Mouse (Mus musculus): ENCODE results near the gene Rspry1. TPM values are rescaled to one million over a fixed set of nuclear protein-coding genes. Genes with fewer than 3 reads are reported as not detected.

Rspry1 gene
- polyA plus RNA-seq, 1 experiment, result 0.41 TPM

DNA sequence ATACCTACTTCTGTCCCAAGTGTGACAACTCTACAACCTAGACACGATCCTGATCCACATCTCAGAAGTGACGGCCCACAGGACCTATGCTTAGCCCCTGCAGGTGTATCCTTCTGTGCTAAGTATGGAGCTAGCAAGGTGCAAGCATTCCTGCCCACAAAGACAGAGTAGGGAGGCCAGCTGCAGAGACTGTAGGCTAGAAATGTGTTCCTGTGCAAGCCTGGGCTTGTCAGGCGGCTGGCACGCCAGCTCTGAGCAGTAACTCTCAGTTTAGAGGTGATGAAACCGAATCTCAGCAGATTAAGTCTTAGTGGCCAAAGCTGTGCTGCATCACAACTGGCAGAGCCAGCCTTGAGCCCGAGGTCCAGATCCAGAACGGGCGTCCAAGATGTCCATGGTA lies 33.6 kb upstream of the Rspry1 start:
- Histone ChIP-seq H3K36me3 (ENCODE audit: control insufficient read depth) (peaks cover 1% of the 10 kb centered on the region; the same call in 1 of the 2 replicates), H3K4me3 (replicated peaks) (no peak overlapping the region), H3K27me3 (ENCODE audit: control insufficient read depth) (no peaks in the 10 kb centered on the region), H3K9me3 (ENCODE audit: control insufficient read depth, low read length) (no peaks in the 10 kb centered on the region), H3K4me1 (ENCODE audit: control insufficient read depth) (no peaks in the 10 kb centered on the region)
- no peak for TF ChIP-seq TAL1 (IDR thresholded peaks at IDR 0.05; ENCODE audit: low read length)
- no peak for TF ChIP-seq GATA1 (IDR thresholded peaks at IDR 0.05; ENCODE audit: low read length)

DNA sequence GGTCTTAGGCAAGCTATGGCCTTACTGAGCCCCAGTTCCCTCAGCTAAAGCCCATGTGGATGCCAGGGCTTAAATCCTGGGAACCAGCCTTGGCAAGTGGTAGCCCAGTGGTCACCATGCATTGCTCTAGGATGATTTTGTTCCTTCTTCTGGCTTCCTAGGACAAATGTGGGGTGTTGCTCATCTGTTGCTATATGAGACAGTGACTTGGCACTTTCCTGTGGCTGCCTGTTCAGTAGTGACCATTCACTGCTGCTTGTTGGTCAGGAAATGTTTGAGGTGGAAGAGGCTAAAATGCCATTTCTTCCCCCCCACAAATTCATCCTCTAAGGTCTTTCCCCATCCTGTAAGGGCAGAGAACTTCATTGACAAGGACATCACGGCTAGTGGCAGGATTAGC lies 32.3 kb upstream of the Rspry1 start:
- Histone ChIP-seq H3K27me3 (ENCODE audit: control insufficient read depth) (no peaks in the 10 kb centered on the region), H3K4me3 (replicated peaks) (no peak overlapping the region), H3K4me1 (ENCODE audit: control insufficient read depth) (no peaks in the 10 kb centered on the region), H3K9me3 (ENCODE audit: control insufficient read depth, low read length) (no peaks in the 10 kb centered on the region), H3K36me3 (ENCODE audit: control insufficient read depth) (peaks cover 13% of the 10 kb centered on the region)
- TF ChIP-seq GATA1 (IDR thresholded peaks at IDR 0.05; ENCODE audit: low read length), result no peak
- no peak for TF ChIP-seq TAL1 (IDR thresholded peaks at IDR 0.05; ENCODE audit: low read length)

DNA sequence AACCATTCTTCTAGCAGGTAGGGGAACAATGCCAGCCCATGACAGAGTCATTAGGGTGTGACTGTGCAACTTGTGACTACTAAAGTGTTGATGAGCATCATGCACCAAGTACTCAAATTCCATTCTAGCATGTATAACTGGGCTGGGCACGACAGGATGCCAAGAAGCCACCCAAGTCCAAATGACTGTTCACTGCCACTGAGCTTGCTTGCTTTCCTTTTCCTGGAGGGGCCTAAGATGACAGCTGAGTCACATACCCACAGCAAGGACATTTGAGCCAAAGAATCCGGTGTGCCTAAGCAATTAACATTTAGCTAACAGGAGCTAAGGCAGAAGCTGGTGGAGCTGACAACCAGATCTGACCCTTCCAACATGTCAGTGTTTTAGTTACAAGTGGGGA lies 29.8 kb upstream of the Rspry1 start:
- no peaks in the 10 kb centered on the region for H3K4me1 ChIP-seq (ENCODE audit: control insufficient read depth)
- TF ChIP-seq GATA1 (IDR thresholded peaks at IDR 0.05; ENCODE audit: low read length) (no peak), TAL1 (IDR thresholded peaks at IDR 0.05; ENCODE audit: low read length) (no peak)
- no peaks in the 10 kb centered on the region for H3K9me3 ChIP-seq (ENCODE audit: control insufficient read depth, low read length)
- H3K4me3 ChIP-seq (replicated peaks), result no peak overlapping the region
- peaks cover 38% of the 10 kb centered on the region for H3K36me3 ChIP-seq (ENCODE audit: control insufficient read depth)
- H3K27me3 ChIP-seq (ENCODE audit: control insufficient read depth), result no peaks in the 10 kb centered on the region

DNA sequence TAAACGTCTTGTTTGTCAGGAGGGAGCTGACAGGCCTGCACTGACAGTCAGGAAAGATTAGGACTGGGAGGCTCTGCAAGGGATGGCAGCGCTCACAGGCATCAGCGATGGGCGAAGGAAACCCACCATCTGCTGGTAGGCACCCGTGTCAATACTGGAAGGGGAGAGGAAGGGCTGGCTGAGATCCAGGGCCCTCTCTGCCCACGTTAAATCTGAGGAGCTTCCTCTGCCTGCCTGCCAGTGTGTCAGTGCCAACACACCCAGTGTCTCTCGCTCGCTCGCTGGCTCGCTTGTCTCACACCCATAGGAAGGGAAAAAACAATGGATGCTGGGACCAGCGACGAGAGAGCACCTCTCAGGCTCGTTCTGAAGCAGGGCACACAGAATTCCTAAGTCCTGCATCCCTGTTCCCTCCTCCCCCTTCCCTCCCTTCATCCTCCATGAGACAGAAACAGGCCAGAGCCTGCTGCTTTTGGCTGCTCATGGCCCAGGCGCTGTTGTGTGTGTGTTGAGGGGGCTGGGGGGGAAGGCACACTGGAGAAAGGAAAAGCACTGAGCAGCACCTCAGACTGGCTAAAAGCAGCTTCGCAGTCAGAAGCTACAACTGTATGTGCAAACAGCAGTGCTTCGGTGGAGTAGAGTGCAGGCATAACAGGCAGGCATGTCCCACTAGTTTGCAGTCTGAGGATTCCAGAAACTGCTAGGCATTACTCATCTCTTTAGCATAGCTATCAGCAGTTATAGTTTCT lies 27.4 kb upstream of the Rspry1 start:
- TF ChIP-seq GATA1 (IDR thresholded peaks at IDR 0.05; ENCODE audit: low read length) (no peak), TAL1 (IDR thresholded peaks at IDR 0.05; ENCODE audit: low read length) (no peak)
- Histone ChIP-seq H3K36me3 (ENCODE audit: control insufficient read depth) (peaks cover 62% of the 10 kb centered on the region), H3K27me3 (ENCODE audit: control insufficient read depth) (no peaks in the 10 kb centered on the region), H3K4me3 (replicated peaks) (no peak overlapping the region), H3K4me1 (ENCODE audit: control insufficient read depth) (no peaks in the 10 kb centered on the region), H3K9me3 (ENCODE audit: control insufficient read depth, low read length) (no peaks in the 10 kb centered on the region)

DNA sequence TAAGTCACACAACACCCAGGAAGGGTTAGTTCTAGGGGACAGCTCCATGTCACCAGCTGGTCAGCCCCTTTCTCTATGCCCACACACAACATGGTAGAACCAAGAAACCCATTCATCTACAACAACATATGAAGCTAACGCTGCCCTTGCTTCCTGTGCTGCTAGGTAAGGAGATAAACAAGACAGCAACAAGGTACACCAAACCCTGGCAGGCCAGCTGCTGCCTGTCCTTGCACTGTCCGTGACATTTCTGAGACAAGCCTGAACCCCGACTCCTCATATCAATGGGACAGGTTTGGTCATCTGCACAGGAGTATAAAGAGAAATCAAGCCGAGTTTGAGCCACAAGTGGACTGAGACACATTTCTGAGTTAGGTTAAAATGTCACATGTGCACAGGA lies 26.6 kb upstream of the Rspry1 start:
- Histone ChIP-seq H3K9me3 (ENCODE audit: control insufficient read depth, low read length) (no peaks in the 10 kb centered on the region), H3K36me3 (ENCODE audit: control insufficient read depth) (peaks cover 69% of the 10 kb centered on the region)
- no peak for TF ChIP-seq TAL1 (IDR thresholded peaks at IDR 0.05; ENCODE audit: low read length)
- TF ChIP-seq GATA1 (IDR thresholded peaks at IDR 0.05; ENCODE audit: low read length), result no peak

DNA sequence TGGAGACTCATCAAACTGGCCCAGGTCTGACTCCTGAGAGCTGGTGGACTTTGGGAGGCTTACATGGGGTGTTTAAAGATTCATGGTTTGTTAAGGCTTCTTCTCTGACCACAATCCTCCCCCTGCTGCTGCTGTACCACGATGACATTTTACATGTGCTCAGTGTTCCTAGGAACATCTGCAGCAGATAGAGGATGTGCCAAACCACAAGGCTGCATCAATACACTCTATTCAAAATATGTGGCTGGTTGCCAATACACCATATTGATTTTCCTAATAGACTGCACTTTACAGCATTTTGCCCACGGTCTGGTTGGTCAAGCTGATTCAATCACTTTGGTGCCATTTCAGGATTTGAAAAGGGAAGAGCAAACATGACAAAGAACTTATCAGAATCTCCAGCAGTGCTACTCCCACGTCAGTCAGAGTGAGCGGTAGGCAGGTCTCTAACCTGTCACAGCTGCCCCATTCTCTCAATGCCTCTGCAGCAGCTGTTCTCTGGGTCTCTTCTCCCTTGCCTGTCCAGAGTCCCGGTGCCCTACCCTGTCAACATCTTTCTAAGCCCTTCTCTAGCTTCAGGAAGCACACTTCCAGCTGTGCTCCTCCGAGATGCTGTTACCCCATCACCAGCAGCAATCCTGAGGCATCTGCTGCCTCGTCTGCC lies 19.8 kb upstream of the Rspry1 start:
- H3K9me3 ChIP-seq (ENCODE audit: control insufficient read depth, low read length), result no peaks in the 10 kb centered on the region
- TF ChIP-seq TAL1 (IDR thresholded peaks at IDR 0.05; ENCODE audit: low read length) (no peak), GATA1 (IDR thresholded peaks at IDR 0.05; ENCODE audit: low read length) (no peak)
- no peak overlapping the region for H3K4me3 ChIP-seq (replicated peaks)
- no peaks in the 10 kb centered on the region for H3K4me1 ChIP-seq (ENCODE audit: control insufficient read depth)
- no peaks in the 10 kb centered on the region for H3K27me3 ChIP-seq (ENCODE audit: control insufficient read depth)
- peaks cover 97% of the 10 kb centered on the region for H3K36me3 ChIP-seq (ENCODE audit: control insufficient read depth)

More for the DNA sequence above, 26.6 kb upstream of the Rspry1 start:
- no peak overlapping the region for H3K4me3 ChIP-seq (replicated peaks)
- no peaks in the 10 kb centered on the region for H3K27me3 ChIP-seq (ENCODE audit: control insufficient read depth)
- H3K4me1 ChIP-seq (ENCODE audit: control insufficient read depth), result no peaks in the 10 kb centered on the region

DNA sequence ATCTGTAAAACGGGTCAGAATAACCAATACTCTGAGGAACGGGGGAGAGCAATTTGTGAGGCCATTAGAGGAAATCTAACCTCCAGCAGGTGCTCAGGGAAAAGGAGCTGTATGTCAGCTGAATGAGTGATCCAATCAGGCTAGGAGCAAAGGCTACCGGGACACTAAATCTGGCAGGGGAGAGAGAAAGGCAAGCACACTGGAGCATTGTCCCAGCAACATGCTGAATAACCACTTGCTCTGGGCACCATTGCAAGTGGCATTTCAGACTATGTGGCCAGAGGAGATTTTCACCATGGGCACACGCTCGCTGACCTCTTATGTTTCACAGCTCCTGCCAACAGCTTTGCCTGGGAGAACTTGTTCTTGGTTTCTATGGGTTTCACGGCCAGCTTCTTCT lies 19.2 kb upstream of the Rspry1 start:
- H3K4me3 ChIP-seq (replicated peaks), result no peak overlapping the region
- H3K36me3 ChIP-seq (ENCODE audit: control insufficient read depth), result peaks cover 97% of the 10 kb centered on the region
- H3K9me3 ChIP-seq (ENCODE audit: control insufficient read depth, low read length), result no peaks in the 10 kb centered on the region
- H3K27me3 ChIP-seq (ENCODE audit: control insufficient read depth), result no peaks in the 10 kb centered on the region
- no peaks in the 10 kb centered on the region for H3K4me1 ChIP-seq (ENCODE audit: control insufficient read depth)
- TF ChIP-seq TAL1 (IDR thresholded peaks at IDR 0.05; ENCODE audit: low read length) (no peak), GATA1 (IDR thresholded peaks at IDR 0.05; ENCODE audit: low read length) (no peak)

DNA sequence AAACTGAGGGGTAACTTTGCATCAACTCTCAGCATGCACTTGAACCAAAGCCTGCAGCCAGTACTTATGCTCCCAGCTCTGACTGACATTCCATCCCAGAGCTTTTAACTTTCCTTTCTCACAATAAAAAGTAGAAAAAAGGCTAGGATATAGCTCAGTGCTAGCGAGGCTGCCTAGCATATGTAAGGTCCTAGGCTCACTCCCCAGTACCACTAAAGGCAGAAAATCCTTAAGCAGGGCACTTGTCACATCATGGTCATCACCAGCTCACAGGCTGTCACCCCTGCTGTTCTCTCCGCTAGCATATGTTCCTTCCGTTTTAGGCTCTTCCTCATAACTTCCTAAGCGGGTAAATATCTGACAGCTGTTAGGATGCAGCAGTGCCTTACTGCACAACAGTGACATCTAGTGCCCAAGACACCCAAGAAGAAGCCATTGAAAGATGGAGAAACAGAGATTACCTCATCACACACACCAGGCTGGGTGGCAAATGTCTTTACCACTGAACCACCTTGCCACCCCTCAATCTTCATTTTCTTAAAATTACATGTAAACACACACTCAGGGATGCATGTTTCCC lies 17.4 kb upstream of the Rspry1 start:
- Histone ChIP-seq H3K9me3 (ENCODE audit: control insufficient read depth, low read length) (no peaks in the 10 kb centered on the region), H3K36me3 (ENCODE audit: control insufficient read depth) (peaks cover 97% of the 10 kb centered on the region), H3K4me1 (ENCODE audit: control insufficient read depth) (no peaks in the 10 kb centered on the region), H3K4me3 (replicated peaks) (no peak overlapping the region), H3K27me3 (ENCODE audit: control insufficient read depth) (no peaks in the 10 kb centered on the region)
- TF ChIP-seq TAL1 (IDR thresholded peaks at IDR 0.05; ENCODE audit: low read length) (no peak), GATA1 (IDR thresholded peaks at IDR 0.05; ENCODE audit: low read length) (no peak)

DNA sequence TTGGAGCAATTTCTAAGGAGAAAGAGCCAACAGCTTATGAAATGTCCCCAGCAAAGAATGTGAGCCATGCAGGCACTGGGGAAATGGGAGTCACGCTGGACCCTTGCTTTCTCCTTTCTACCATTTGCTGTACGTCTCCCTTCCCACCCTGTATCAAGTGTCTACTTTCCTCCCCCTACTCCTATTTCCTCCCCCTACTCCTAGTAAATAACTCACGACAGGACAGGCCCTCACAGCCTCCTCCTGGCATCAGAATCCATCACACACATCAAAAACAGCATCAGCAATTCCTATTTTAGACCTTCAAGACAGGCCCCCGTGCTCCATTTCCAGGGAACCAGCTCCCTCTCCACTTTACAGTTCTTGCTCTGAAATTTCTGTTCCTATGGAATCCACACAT lies 10.0 kb upstream of the Rspry1 start:
- peaks cover 3% of the 10 kb centered on the region for H3K4me1 ChIP-seq (ENCODE audit: control insufficient read depth)
- no peaks in the 10 kb centered on the region for H3K9me3 ChIP-seq (ENCODE audit: control insufficient read depth, low read length)
- TF ChIP-seq GATA1 (IDR thresholded peaks at IDR 0.05; ENCODE audit: low read length), result no peak
- TF ChIP-seq TAL1 (IDR thresholded peaks at IDR 0.05; ENCODE audit: low read length), result no peak
- no peak overlapping the region for H3K4me3 ChIP-seq (replicated peaks)
- peaks cover 64% of the 10 kb centered on the region for H3K36me3 ChIP-seq (ENCODE audit: control insufficient read depth)
- no peaks in the 10 kb centered on the region for H3K27me3 ChIP-seq (ENCODE audit: control insufficient read depth)
